Mouse (Mus musculus) adrenal gland (tissue): ENCODE measurements around the gene Rmdn3.

Experiments used
- intact Hi-C: fragments of 180-260 bp; cut with DNase I; formaldehyde crosslinking; loops from one replicate; pipeline ENCODE4 v1.15.1; 2025

Gene Rmdn3

DNA sequence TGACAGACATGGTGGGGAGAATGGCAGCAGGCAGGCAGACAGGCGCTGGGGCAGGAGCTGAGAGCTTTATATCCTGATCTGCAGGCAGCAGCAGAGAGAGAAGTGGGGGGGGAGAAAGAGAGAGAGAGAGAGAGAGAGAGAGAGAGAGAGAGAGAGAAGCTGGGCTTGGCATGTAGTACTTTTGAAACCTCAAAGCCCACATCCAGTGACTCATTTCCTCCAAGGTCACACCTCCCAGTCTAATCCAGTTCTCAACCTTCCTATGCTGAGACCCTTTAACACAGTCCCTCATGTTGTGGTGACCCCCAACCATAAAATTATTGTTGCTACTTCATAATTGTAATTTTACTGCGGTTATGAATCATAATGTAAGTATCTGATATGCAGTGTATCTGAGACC, 13.4 kb upstream of the Rmdn3 start:
- intact Hi-C loops: no loop called here

DNA sequence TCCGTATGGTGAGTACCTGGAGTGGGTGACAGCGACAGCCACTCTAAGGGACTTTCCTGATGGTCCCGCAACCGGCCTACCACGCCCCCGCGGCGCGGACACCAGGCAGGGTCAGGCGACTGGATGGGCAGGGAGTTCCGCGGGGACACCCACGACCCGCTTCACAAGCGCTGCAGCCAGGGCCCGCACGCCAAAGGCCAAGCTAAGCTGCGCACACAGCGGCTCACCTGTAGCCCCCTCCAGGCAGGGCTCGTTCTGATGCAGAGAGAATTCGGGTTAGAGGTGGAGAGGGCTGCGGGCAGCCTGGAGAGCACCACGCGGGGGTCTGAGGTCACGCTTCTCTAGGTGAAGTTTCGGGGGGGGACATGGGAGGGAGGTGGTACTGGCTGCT, 11.0 kb upstream of the Rmdn3 start:
- intact Hi-C loops: no loop called here

DNA sequence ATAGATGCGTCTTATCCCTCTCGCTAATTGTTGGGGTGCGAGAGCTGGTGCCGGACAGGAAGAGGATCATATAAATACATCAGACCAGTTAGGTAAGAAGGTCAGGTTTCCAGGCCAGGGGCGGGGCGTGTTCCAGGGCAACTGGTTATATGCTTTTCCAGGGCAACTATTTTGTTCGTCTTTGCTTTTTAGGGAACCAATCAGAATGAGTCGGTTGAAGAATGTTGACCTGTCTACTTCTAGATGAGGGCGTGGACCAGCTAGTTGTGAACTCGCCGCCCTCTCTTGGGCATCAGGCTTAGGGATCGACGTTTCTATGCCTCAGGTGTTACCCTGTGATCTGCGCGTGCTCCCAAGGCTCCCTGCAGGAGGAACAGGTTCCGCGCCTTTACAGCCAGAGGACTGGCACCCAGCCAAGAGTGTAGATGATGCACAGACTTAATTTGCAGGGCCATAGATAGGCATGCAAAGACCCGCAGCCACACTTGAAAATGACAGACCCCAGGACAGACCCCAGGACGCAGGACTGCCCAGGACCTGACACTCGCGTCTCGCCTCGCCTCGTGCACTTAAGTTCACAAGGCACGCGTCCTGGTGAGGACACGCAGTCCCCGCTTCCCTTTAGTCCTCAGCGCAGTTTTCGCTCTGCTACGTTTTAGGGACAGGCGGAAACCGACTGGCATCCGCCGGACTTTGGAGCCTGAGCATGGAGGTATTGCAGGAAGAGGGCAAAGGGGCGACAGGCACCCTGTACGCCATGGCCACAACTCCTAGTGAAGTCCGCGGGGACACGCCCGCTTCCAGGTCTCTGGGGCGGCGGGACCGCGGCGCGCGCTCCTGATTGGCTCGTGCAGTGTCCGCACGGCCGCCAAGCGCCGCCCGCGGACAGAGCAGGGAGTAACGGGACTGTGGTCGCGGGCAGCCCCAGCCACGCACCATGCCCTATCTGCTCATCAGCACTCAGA, 10.3 kb upstream of the Rmdn3 start, which contains the start of gene Gchfr:
Gene Gchfr (plus strand): TSS at position 873 of the 965 bp plus-strand sequence.
- intact Hi-C loops: no loop called here

DNA sequence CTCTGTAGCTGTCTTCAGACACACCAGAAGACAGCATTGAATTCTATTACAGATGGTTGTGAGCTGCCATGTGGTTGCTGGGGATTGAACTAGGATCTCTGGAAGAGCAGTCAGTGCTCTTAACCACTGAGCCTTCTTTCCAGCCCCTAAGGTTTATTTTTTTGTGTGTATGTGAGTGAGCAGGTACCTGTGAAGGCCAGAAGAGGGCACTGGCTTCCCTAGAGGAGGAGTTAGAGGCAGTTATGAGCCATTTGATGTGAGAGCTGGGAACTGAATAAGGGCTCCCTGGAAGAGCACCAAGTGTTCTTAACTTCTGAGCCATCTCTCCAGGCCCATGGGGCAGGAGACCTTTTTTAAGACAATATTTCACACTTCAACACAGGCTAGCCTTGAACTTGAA, 8.6 kb upstream of the Rmdn3 start:
- intact Hi-C loops: no loop called here

DNA sequence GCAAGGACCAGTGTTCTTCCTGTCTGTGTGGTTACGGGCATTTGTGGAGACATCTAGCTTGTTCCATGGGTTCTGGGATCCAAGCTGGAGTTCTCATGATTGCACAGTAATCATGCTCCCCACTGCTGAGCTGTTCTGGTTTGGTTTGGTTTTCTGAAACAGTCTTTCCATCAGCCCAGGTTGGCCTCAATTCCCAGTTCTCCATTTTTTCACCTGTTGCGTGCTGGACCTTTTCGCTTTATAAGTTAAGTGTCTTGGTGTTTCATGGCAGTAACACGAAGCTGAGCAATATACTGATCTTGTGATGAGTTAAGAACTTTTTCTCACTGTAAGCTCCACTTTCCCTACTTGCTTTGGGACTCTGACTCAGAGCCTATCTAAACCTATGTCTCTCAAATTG, 7.2 kb upstream of the Rmdn3 start:
- intact Hi-C loops: no loop called here

DNA sequence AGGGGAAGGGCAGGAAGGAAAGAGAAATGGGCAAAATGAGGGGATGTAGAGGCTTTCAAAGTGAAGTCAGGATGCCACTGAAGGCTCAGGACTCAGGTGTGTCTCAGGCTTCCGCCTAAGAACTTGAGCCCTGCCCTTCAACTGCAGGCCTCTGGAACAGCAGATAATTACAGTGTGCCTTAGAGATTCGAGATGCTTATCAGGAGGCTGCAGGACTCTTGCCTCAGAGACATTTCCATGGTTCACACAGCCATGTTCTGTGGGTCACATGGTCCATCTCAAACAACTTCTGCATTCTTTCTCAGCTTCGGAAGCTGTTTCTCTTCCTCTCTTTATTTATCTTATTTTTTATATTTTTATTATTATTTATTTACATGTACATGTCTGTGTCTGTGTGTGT, 6.3 kb upstream of the Rmdn3 start:
- intact Hi-C loops: no loop called here

DNA sequence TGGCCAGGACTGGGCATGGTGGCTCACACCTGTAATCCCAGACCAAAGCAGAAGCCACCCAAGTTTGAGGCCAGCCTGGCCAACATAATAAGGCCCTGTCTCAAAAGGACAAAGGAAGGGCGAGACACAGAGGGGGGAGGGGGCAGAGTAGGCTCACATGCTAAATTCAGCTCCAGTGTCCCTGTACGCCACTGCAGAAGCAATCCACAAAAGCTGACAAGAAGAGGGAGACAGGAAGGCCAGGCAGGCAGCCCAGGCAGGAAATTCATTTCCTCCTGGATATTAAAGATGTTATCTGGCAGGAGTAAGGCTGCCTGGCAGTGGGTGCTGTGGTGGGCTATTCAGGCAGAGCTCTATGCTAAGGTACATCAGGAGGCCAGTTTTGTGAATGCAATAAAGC, 4.4 kb upstream of the Rmdn3 start:
- intact Hi-C loops: no loop called here

DNA sequence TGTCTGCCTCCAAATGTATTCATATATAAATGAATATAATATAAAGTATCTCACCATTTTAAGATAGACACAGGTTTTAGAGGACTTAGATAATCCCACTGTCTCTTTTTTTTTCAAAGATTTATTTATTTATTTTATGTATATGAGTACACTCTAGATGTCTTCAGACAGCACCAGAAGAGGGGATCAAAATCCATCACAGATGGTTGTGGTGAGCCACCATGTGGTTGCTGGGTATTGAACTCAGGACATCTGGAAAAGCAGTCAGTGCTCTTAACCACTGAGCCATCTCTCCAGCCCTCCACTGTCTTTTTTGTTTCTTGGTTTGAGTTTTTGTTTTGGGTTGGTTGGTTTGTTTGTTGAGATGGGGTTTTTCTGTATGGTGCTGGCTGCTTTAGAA, 1.0 kb upstream of the Rmdn3 start:
- intact Hi-C loops: loop anchor here (5.0 kb wide), 1 partner anchor 126 kb away; the partner anchor contains the start of gene Rpusd2

DNA sequence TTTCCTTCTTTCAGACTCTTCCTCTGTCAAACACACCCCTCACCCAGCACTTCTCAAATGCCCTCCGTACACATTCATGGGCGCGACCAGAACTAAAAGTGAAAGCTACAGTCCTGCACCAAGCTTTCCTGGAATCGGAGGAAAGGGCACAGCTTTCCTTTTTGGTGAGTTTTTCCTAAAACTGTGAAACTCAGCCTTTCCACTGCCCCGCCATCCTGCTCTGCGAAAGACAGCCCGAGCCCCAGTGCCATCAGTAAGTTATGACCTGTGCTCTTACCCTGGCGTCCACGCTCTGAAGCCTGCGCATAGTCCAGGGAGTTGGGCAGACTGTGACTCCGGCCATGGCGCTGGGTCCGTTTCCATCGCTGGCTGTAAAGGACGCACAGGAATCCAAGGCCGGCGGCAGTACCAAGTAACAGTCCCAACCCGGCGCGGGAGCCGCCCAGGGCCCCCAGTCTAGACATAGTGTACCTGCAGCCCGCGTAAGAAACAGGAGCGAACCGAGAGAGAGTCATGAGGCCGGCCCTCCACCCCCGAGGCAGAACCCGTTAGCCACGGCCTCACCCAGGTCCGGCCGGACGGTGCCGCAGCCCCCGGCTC, 653 bp downstream of the Rmdn3 start:
- intact Hi-C loops: loop anchor here (5.0 kb wide), 1 partner anchor 124 kb away; the partner anchor contains the start of gene Rpusd2

DNA sequence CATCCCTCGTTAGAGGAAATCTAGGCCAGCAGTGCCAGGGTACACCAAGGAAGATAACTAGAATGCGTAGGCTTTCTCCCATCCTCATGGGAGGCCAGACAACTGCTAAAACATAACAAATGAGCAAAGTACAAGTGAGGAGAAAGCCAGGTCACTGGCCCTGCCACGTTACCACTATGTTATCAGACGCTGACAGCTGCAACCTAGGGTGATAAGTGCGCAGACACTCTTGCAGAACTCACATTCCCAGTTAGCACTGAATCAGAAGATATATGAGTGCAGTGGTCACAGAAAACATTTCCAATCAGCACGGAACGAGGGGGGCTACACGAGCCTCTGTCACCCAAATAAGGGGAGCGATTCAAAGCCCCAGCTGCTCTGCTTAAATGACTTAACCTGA, 1.4 kb downstream of the Rmdn3 start:
- intact Hi-C loops: loop anchor here (2.0 to 5.0 kb wide), 2 partner anchors 43 to 123 kb away; partner anchors contain the start of genes Rad51 and Rpusd2

DNA sequence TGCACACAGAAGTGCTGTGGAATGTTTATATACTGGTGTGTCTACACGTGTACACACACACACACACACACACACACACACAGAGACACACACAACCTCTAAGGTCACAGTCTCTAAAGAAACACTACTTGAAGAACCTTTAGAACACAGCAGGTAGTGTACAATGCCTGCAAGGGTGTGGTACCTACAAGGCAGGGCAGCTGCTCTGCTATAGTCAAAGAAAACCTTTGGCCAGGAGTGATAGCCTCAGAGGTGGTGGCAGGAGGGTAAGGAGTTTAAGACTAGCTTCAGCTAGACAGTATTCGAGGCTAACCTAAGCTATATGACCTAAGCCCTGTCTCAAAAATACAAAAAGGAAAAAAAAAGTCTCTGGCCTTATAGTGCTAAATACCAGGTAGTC, 2.2 kb downstream of the Rmdn3 start:
- intact Hi-C loops: loop anchor here (2.0 to 5.0 kb wide), 2 partner anchors 42 to 122 kb away; partner anchors contain the start of genes Rad51 and Rpusd2

DNA sequence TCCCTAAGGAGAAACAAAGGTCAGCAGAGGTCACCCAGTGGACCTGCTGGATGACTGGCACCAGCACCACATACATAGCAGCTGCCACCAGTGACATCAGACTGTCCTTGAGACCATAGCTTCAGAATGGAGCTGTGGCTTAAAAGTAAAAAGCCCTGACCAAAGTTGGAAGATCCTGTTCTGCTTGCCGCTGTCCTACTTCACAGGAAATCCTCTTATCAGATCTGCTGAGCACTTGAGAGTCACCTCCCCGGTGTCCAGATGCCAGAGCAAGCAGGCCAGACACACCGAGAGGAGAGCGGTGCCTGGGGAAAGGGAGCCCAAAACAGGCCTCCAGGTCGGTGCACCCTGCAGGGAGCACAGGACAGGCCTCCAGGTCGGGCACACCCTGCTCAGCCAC, 4.6 kb downstream of the Rmdn3 start:
- intact Hi-C loops: no loop called here

DNA sequence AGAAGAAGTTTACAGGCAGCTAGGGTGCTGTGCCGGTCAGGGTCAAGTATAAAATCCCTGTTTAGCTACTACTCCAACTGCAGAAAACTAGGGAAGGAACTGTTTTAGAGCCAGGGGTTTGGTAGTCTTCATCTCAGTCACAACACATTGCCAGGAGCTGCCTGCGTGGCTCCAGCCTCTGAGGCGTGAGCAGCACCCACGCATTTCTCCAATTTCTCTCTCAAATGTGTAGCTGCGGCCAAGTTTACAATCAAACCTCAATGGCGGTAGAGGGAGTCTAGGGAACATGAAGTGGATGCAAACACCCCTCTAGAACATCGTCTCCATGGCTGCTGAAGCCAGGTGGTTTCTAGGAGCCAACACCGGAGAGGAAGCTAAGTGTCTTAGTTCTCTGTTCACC, 9.1 kb downstream of the Rmdn3 start:
- intact Hi-C loops: no loop called here

DNA sequence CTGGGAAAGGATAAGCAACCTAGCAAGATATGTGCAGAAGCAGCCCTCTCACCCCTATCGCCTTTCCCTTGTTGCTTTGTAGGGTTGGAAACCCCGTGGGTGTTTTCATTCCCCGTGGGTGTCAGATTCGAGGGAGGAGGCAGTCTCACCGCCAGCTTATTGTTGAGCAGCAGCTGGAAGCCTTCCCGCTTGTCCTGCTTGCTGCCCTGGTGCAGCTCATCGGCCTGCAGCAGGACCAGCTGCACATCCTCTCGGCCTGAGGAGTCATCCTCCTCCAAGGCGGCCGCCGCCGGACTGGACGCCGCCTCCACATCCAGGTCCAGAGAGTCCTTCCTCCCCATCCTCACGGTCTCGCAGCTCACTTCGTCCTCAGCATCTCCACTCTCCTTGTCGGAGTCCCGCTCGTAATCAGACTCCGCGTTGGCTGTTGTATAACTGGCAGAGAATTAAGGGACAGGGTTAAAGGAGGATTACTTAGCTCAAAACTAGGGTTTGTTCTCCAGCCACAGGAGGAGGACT, 9.6 kb downstream of the Rmdn3 start:
- intact Hi-C loops: no loop called here

DNA sequence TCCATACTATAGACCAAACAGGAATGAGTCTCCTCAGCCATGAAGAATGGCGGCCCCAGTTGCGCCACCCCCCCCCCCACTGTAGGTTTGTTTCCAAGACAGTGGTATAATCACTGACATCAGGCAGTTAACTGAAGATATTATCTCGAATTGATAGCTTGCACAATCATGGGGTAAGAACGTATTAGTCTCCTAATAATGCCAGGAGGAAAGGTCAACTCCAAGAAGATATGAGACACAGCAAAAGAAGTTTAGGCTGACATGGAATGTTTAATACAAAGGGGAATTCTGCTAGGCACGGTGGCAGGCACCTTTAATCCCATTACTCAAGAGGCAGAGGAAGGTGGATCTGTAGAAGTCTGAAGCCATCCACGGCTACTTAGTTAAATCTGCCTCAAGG, 10.4 kb downstream of the Rmdn3 start:
- intact Hi-C loops: no loop called here

DNA sequence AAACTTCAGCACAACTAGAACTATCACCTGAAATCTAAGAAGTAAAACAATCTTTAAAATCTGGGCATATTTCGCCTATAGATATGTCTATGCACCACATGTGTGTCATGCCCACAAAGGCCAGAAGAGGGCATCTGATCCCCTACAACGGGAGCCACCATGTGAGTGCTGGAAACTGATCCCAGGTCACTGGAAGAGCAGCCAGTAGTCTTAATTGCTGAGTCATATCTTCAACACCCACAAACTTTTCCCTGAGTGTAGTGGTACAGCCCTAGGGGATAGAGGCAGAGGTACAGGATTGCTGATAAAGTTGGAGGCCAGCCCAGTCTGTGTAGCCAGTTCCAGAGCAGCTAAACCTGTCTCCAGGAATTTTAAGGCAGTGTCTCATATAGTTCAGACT, 11.6 kb downstream of the Rmdn3 start:
- intact Hi-C loops: no loop called here

DNA sequence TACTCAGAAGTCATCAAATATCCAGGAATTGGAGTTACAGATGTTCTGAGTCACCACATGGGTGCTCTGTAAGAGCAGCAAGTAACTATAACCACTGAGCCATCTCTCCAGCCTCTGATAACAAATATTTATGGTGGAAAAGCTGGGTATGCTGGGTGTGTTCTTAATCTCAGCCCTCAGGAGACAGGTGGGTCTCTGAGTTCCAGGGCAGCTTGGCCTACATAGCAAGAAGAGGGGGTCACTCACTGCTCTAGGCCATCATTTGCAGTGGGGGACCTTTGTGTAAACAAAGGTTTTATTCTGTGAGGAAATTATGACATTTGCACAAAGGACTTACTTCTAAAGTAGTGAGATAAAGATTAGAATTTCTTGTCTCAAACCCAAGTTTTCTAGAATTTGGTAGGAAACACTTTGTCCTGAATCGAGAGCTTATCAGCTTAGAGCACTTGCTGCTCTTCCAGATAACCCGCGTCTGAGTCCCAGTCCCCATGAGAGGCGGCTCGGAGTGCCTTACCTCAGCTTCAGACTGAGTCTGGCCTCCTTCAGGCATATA, 20.4 kb downstream of the Rmdn3 start:
- intact Hi-C loops: no loop called here

DNA sequence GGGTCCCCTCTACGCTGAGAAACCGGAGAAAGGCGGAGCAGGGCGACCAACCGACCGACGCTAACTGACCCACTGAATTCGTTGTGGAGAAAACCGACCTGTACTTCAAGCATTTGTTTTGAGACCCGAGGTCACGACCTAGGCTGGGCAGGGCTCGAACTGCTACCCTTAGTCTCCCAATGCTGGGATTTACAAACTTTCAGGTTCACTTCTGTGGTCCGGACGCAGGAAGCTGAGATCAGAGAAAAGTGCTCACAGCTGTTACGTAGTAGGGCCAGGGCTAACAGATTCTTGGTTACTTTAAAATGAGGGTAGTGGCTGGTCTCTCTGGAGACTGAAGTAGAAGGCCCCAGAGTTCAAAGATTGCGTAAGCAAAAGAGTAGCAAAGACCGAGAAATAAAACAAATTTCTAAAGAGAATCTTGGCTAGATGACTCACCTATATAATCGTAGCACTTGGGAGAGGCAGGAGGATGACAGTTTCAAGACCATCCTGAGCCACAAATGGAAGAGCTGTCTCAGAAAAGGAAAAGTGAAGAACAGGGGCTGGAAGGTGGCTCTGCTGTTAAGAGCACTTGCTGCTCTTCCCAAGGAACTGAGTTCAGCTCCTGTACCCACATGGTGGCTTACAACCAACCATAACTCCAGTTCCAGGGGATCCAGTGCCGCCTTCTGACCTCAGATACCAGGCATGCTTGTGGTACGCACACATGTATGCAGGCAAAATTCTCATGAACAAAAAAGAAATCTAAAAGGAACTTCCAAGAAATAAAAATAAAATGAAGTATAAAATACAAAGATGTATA, 43.5 kb downstream of the Rmdn3 start:
- intact Hi-C loops: loop anchor here (2.0 to 10.0 kb wide), 2 partner anchors 41 to 71 kb away; no protein-coding TSS in a partner anchor

DNA sequence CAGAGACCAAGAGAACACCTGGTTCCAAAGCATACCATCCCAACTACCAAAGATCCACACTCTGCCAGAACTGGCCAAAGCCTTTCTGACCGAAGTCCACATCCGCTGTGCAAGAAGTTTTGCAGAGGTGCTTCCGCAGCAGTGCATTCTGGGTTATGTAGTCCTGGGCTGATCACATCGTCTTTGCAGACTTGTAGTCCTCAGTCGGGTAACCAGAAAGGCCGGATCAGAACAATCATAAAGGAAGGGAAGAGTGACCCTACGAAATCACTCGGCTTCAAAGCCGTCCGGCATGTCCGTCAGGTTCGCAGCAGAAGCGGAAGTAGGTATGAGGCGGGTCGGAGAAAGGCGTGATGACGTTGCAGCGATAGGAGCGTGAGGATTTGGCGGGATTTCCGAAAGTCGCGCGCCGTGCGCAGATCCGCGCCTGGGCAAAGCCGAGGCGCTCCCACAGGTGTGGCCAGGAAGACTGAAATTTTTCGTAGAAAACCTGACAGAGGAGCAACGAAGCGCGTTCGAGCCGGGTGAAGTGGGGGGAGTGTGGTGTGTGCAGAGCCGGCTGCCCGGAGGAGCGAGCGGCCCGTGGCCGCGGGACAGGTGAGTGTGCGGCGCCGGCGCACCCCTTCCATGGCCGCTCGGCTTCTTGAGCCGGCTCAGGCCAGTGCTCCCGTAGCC, 44.3 kb downstream of the Rmdn3 start, which contains the start of gene Rad51:
Gene Rad51 (plus strand): TSS at position 356 of the 675 bp plus-strand sequence.
- intact Hi-C loops: loop anchor here (2.0 to 10.0 kb wide), 2 partner anchors 42 to 72 kb away; no protein-coding TSS in a partner anchor

DNA sequence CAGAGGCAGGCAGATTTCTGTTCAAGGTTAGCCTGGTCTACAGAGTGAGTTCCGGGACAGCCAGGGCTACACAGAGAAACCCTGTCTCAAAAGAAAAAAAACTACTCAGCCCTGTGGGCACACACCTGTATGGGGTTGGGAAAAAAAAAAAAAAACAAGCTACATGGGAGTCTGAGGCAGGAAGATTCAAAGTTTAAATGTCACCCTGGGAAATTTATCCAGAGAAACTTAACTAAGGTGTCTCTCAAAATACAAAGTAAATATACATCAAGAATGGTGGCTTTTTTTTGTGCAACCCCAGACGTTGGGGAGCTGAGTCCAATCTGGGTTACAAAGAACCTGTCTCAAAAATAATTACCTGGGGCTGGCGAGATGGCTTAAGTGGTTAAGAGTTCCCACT, 45.8 kb downstream of the Rmdn3 start:
- intact Hi-C loops: loop anchor here (10.0 kb wide), 1 partner anchor 74 kb away; no protein-coding TSS in a partner anchor
